Mouse (Mus musculus) mouse embryonic stem cell (cell line): ENCODE data around the gene Ppp1r1a.

Experiments
- in situ Hi-C, 2 experiments: fragments of 300-500 bp; cut with MboI; formaldehyde crosslinking; loops; 1 replicate in 1 of 2; 3 replicates in 1 of 2; pipeline ENCODE4 v1.14.3; 2019 to 2020; ENCODE audit warnings: low sequenced_read_pairs in 2 of 2, low pct_unique_long_range_greater_than_20kb in 1 of 2, mixed read lengths in 1 of 2; ENCODE audit not compliant: unreplicated experiment in 1 of 2

The Ppp1r1a gene

GRCm38 (mm10) chr15:103484490-103484889 lies 53.3 kb downstream of the Ppp1r1a start:
- in situ Hi-C loops = loop anchor here in 1 of 2 experiments (10.0 kb wide), 1 partner anchor 50 kb away; the partner anchor contains the start of gene Ppp1r1a

GRCm38 (mm10) chr15:103482488-103482887 lies 55.3 kb downstream of the Ppp1r1a start:
- in situ Hi-C loops = loop anchor here in 1 of 2 experiments (10.0 kb wide), 1 partner anchor 52 kb away; the partner anchor contains the start of gene Ppp1r1a
